Mouse (Mus musculus) midbrain, embryonic 11.5 days (tissue): ENCODE data around the gene Thap7. TPM values are rescaled to one million over a fixed set of nuclear protein-coding genes. Genes with fewer than 3 reads are reported as not detected.
A peak's percentile ranks its signal among the peaks of the same experiment; 100 is the strongest.

Experiments used
- ATAC-seq: fragments of 200-750 bp; cut with Nextera tagmentation; 2 replicates; pipeline ENCODE4 v1.8.0; 2017; ENCODE audit warnings: moderate TSS enrichment, moderate library complexity; ENCODE audit not compliant: low FRiP score
- DNase-seq: peaks from one replicate; pipeline ENCODE4 v3.0.0; 2015; ENCODE audit warnings: low spot score; ENCODE audit errors: missing footprints
- H3K27ac ChIP-seq: fragments of 300-500 bp; sonication (generic); 2 replicates; pipeline ENCODE4 v1.5.1; 2014; ENCODE audit warnings: low read depth, low read length
- H3K27me3 ChIP-seq: fragments of 300-500 bp; sonication (generic); 2 replicates; pipeline ENCODE4 v1.6.1; 2014; ENCODE audit warnings: mild to moderate bottlenecking, low read length, moderate library complexity, mixed read lengths; ENCODE audit not compliant: control insufficient read depth, insufficient read depth
- H3K36me3 ChIP-seq: fragments of 300-500 bp; sonication (generic); 2 replicates; pipeline ENCODE4 v1.6.1; 2014; ENCODE audit warnings: mild to moderate bottlenecking, low read length, moderate library complexity, mixed read lengths; ENCODE audit not compliant: control insufficient read depth, insufficient read depth
- H3K4me1 ChIP-seq: fragments of 300-500 bp; sonication (generic); 2 replicates; pipeline ENCODE4 v1.6.1; 2014; ENCODE audit warnings: low read length; ENCODE audit not compliant: control insufficient read depth, insufficient read depth
- H3K4me2 ChIP-seq: fragments of 300-500 bp; sonication (generic); 2 replicates; pipeline ENCODE4 v1.6.1; 2014; ENCODE audit warnings: mild to moderate bottlenecking, moderate library complexity
- H3K4me3 ChIP-seq: fragments of 300-500 bp; sonication (generic); 2 replicates; pipeline ENCODE4 v1.5.1; 2014; ENCODE audit warnings: low read depth, low read length
- H3K9ac ChIP-seq: fragments of 300-500 bp; sonication (generic); 2 replicates; pipeline ENCODE4 v1.6.1; 2014; ENCODE audit warnings: low read length
- H3K9me3 ChIP-seq: fragments of 300-500 bp; sonication (generic); 2 replicates; pipeline ENCODE4 v1.6.1; 2016; ENCODE audit warnings: low read length; ENCODE audit not compliant: control insufficient read depth
- WGBS: fragments of 180-500 bp; shearing (Covaris S2); extraction: QIAGEN DNeasy Blood & Tissue Kit; methylation state at CpG from one replicate; pipeline ENCODE4 v1.1.7; 2014; 5-methylcytosine and 5-hydroxymethylcytosine counted together
- polyA plus RNA-seq: library from polyadenylated mRNA; unstranded; fragments of >200 nt; fragmentation: Nextera tagmentation; extraction: Ambion mirVana; gene quantifications from 2 replicates; pipeline ENCODE4 v1.2.1, GENCODE M21; 2014

Thap7 gene
- polyA plus RNA-seq, 1 experiment from 2014 or later, result 47.1 TPM

GRCm38 (mm10) chr16:17507018-17507552, 23.9 kb downstream of the Thap7 start:
- Histone ChIP-seq H3K36me3 (no peaks in the 10 kb centered on the region), H3K4me3 (no peak overlapping the region), H3K4me2 (no peak overlapping the region), H3K4me1 (peaks cover 10% of the 10 kb centered on the region), H3K27ac (no peak overlapping the region), H3K9me3 (no peaks in the 10 kb centered on the region), H3K27me3 (no peaks in the 10 kb centered on the region), H3K9ac (no peak overlapping the region)
- DNase-seq, result no peak
- ATAC-seq, result no peak
- WGBS, result 90% methylated on average over 5 of the region's 5 CpGs

DNA sequence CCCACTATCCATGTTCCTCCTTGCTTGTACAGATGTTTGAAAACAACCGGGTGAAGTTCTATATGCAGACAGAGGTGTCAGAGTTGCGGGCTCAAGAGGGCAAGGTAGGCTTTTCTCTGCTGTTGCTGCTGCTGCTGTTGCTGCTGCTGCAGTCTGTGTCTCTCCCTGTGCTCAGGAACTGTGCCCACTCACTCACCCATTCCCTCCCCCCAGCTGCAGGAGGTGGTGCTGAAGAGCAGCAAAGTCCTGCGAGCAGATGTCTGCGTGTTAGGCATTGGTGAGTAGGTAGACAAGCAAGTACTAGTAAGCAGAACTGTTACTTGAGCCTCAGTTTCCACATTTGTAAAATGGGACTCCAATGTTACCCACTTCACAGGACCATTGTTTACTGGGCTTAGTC, 28.3 kb downstream of the Thap7 start:
- WGBS, result 88% methylated on average over 4 of the region's 4 CpGs
- H3K27ac ChIP-seq, result no peak overlapping the region
- DNase-seq (no peak), ATAC-seq (no peak)
- no peak overlapping the region for H3K9ac ChIP-seq
- no peaks in the 10 kb centered on the region for H3K9me3 ChIP-seq
- no peak overlapping the region for H3K4me3 ChIP-seq
- H3K27me3 ChIP-seq, result no peaks in the 10 kb centered on the region
- no peaks in the 10 kb centered on the region for H3K36me3 ChIP-seq
- peaks cover 8% of the 10 kb centered on the region for H3K4me1 ChIP-seq
- H3K4me2 ChIP-seq, result no peak overlapping the region

DNA sequence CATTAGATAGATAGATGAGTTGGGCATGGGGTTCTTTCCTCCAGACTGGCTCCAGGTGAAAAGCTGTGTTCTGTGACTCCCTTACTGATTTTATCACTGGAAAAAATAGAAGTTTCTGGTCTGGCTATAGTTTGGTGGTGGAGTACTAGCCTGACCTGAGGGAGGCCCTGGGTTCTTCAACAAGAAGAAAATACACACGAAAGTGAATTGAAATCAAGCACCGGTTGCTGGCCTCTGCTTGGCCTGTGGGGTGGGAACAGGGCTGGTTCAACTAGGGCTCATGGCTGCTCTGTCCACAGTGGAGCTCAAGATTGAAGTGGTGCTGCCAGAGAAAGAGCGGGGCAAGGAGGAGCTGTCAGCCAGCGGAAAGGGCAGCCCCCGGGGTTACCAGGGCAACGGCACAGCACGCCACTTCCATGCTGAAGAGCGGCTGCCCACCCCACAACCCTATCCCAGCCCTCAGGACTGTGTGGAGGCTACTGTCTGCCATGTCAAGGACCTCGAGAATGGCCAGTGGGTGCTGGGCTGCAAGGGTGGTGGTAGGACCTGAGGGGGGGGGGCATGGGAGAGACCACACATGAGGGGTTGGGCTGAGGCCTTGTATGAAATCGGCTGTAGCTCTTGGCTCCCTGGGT, 31.6 kb downstream of the Thap7 start:
- ATAC-seq (peak; percentile 94), DNase-seq (peak; percentile 90)
- peaks cover 8% of the 10 kb centered on the region for H3K4me1 ChIP-seq
- 11% methylated on average over 10 of the region's 10 CpGs for WGBS
- no peaks in the 10 kb centered on the region for H3K9me3 ChIP-seq
- H3K36me3 ChIP-seq, result no peaks in the 10 kb centered on the region
- peak overlapping the region; percentile 14; the same call in 1 of the 2 replicates for H3K27ac ChIP-seq
- peak overlapping the region; percentile 15; the same call in 1 of the 2 replicates for H3K4me2 ChIP-seq
- H3K4me3 ChIP-seq, result no peak overlapping the region
- no peaks in the 10 kb centered on the region for H3K27me3 ChIP-seq
- H3K9ac ChIP-seq, result peak overlapping the region; percentile 44; the same call in 1 of the 2 replicates

- ATAC-seq (no peak), DNase-seq (no peak)
- Histone ChIP-seq H3K4me1 (peaks cover 8% of the 10 kb centered on the region), H3K4me3 (no peak overlapping the region), H3K9ac (no peak overlapping the region), H3K27me3 (no peaks in the 10 kb centered on the region), H3K36me3 (no peaks in the 10 kb centered on the region), H3K9me3 (no peaks in the 10 kb centered on the region), H3K27ac (no peak overlapping the region), H3K4me2 (no peak overlapping the region)
- WGBS, result 68% methylated on average over 2 of the region's 2 CpGs
Measured at GRCm38 (mm10) chr16:17496499-17497305, 34.2 kb downstream of the Thap7 start.

DNA sequence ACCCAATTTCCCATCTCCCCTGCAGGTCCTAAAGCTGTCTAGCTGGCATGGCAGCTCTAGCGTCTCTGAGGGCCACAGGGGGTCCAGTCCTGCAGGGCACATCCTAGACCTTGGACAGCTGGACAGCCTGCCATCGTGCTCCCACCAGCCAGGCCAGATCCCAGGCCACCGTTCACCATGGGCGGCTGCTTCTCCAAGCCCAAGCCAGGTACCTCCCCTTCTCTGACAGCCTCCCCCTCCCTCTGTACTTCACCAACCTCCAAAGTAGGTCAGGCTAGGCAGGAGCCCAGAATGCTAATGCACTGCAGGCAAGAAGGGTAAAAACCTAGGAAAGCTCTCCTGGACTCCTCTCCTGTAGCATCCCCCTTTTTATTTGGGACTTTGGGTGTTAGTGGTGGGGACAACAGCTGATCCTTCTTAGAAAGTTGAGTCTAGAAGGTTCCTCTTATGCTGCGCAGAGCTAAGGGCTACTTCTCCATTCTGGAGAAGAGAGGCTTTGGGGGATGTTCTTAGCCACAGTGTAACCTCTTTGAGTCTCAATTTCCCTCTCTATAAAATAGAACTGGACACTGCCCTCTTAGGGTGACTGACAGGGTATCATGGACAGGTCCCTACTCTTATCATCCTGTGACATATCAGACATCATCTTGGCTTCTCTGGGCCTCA, 38.9 kb downstream of the Thap7 start:
- Histone ChIP-seq H3K36me3 (no peaks in the 10 kb centered on the region), H3K4me1 (peaks cover 11% of the 10 kb centered on the region), H3K9me3 (no peaks in the 10 kb centered on the region), H3K27ac (no peak overlapping the region), H3K4me3 (no peak overlapping the region), H3K9ac (no peak overlapping the region), H3K4me2 (no peak overlapping the region), H3K27me3 (peaks cover 11% of the 10 kb centered on the region; the same call in 1 of the 2 replicates)
- DNase-seq, result no peak
- no peak for ATAC-seq
- 72% methylated on average over 5 of the region's 5 CpGs for WGBS

DNA sequence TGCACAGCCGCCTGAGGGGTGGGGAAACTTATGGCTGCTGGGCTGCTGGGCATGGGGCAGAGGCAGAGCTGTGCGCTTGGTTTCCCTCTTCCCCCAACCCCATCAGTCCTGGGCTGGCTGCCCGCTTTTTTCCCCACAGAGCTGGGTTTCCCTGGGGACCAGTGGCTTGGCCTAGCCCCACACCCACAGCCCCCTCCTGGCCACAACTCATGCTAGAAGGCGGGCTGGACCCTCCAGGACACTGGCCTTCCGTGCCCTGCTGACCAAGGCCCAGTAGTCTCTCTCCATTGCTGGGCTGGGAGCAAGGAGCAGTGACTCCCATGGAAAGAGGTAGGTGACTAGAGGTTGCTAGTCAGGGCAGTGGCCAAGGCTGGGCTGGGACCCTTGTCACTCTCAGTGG, 39.8 kb downstream of the Thap7 start:
- WGBS, result 92% methylated on average over 5 of the region's 5 CpGs
- Histone ChIP-seq H3K4me1 (peaks cover 11% of the 10 kb centered on the region), H3K27ac (no peak overlapping the region), H3K4me2 (no peak overlapping the region), H3K9me3 (no peaks in the 10 kb centered on the region), H3K27me3 (peaks cover 11% of the 10 kb centered on the region; the same call in 1 of the 2 replicates), H3K36me3 (no peaks in the 10 kb centered on the region; the same call in 1 of the 2 replicates), H3K4me3 (no peak overlapping the region), H3K9ac (no peak overlapping the region)
- DNase-seq (no peak), ATAC-seq (no peak)

- Histone ChIP-seq H3K4me2 (peak within 1 kb of the TSS; percentile 83), H3K27ac (no peak within 1 kb of the TSS), H3K4me1 (peaks cover 11% of the 10 kb centered on the region), H3K9ac (peak within 1 kb of the TSS; percentile 53), H3K9me3 (no peaks in the 10 kb centered on the region), H3K27me3 (peaks cover 11% of the 10 kb centered on the region; the same call in 1 of the 2 replicates), H3K36me3 (peaks cover 2% of the 10 kb centered on the region; the same call in 1 of the 2 replicates), H3K4me3 (peak within 1 kb of the TSS; percentile 38)
- WGBS, result 1% methylated on average over 41 of the region's 47 CpGs
- ATAC-seq (peak; percentile 79), DNase-seq (peak; percentile 87)
Measured at GRCm38 (mm10) chr16:17489469-17490111, 41.3 kb downstream of the Thap7 start, which contains the start of gene Aifm3. Gene Aifm3, plus strand, starts transcription at chr16:17489611.
